11 mouse cellular contexts compared by ENCODE assay signal in the genomic region with DNA sequence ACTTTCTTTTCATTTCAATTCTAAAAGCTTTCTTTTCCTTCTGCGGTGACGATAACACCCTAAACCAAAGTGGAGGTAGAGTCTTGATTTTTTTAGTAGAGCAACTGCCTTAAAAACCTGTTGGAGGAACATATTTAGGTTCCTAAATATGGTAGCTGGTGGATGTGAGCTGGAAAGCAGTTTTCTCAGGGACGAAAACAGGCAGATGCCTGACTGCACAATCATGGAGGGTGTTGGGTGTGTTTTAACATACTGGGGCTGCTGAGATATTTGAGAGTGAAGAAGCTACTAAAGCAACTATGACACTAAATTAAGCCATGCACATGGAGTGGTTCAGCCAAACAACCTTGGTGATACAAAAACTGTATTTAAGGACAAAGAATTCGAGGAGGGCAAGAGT.
"Had no signal": no experiment of that assay in that cellular context is flagged by ENCODE, and none has a peak within 500 bp of the region (broad histone marks: within the 10 kb centered on the region; RNA-seq: fewer than 3 reads in every experiment).

No protein-coding gene starts in this region.

- DNase-seq: retina, postnatal 1 day; right cerebral cortex, postnatal 14 days; right cerebral cortex, postnatal 25 days; right cerebral cortex, postnatal 4 days; spleen, adult 18-20 months; thymus, adult 18-20 months; thymus, adult 2 months; thymus, postnatal 14 days; thymus, postnatal 25 days; thymus, postnatal 36 days; thymus, postnatal 4 days had no signal
